Mouse (Mus musculus) embryonic facial prominence, embryonic 10.5 days (tissue): ENCODE measurements around the gene Vmn2r47. TPM values are rescaled to one million over a fixed set of nuclear protein-coding genes. Genes with fewer than 3 reads are reported as not detected.
"Not testable (repeated sequence)": the region's sequence is repeated elsewhere in the genome, so short reads cannot be mapped to it uniquely, and the experiment has no call there.

Experiments used
- DNase-seq: peaks from one replicate; pipeline ENCODE4 v3.0.0-alpha.2; 2017; ENCODE audit warnings: low spot score
- H3K27ac ChIP-seq: fragments of 300-500 bp; sonication (generic); replicated peaks from 2 replicates; pipeline ENCODE4 v1.5.1; 2016; ENCODE audit warnings: mild to moderate bottlenecking
- H3K27me3 ChIP-seq: fragments of 300-500 bp; sonication (generic); replicated peaks from 2 replicates; pipeline ENCODE4 v1.6.1; 2016; ENCODE audit warnings: low read depth, mild to moderate bottlenecking; ENCODE audit not compliant: poor library complexity, severe bottlenecking
- H3K36me3 ChIP-seq: fragments of 300-500 bp; sonication (generic); replicated peaks from 2 replicates; pipeline ENCODE4 v1.6.1; 2016; ENCODE audit warnings: mild to moderate bottlenecking, moderate library complexity
- H3K4me1 ChIP-seq: fragments of 300-500 bp; sonication (generic); 2 replicates; pipeline ENCODE4 v1.6.1; 2016
- H3K4me3 ChIP-seq: fragments of 300-500 bp; sonication (generic); 2 replicates; pipeline ENCODE4 v1.5.1; 2016; ENCODE audit warnings: mild to moderate bottlenecking, moderate library complexity
- H3K9me3 ChIP-seq: fragments of 300-500 bp; sonication (generic); 2 replicates; pipeline ENCODE4 v1.6.1; 2016; ENCODE audit warnings: mild to moderate bottlenecking
- WGBS: fragments of 180-500 bp; shearing (Covaris S2); methylation state at CpG from one replicate; pipeline ENCODE4 v1.1.7; 2016; 5-methylcytosine and 5-hydroxymethylcytosine counted together
- polyA plus RNA-seq: library from polyadenylated mRNA; unstranded; fragments of >200 nt; fragmentation: Nextera tagmentation; extraction: Ambion mirVana; gene quantifications from 2 replicates; pipeline ENCODE4 v1.2.1, GENCODE M21; 2016

The Vmn2r47 gene
- not detected in 2 replicates for polyA plus RNA-seq

GRCm38 (mm10) chr7:9841225-9841624 lies at the start of gene Vmn2r47:
TSS of gene Vmn2r47 (minus strand) at chr7:9841325.
- no CpG with 5 or more reads among the region's 1 CpGs for WGBS
- H3K4me1 ChIP-seq, H3K9me3 ChIP-seq, H3K27ac ChIP-seq, DNase-seq, H3K27me3 ChIP-seq, H3K36me3 ChIP-seq, H3K4me3 ChIP-seq: not testable (repeated sequence)

GRCm38 (mm10) chr7:9770471-9770870 lies 70.7 kb downstream of the Vmn2r47 start, which contains the start of gene Vmn2r46:
TSS of gene Vmn2r46 (minus strand) at chr7:9770571.
- H3K9me3 ChIP-seq, H3K4me1 ChIP-seq, DNase-seq, H3K4me3 ChIP-seq, H3K27me3 ChIP-seq, H3K36me3 ChIP-seq, H3K27ac ChIP-seq: not testable (repeated sequence)
- no CpG with 5 or more reads among the region's 1 CpGs for whole genome bisulfite sequencing

Other genes starting within 250 kb of the Vmn2r47 start
- gene Vmn2r46, start 70.8 kb downstream of the Vmn2r47 start, polyA plus RNA-seq = not detected in 2 replicates
- gene Vmn2r48, start 112.3 kb upstream of the Vmn2r47 start, polyA plus RNA-seq = not detected in 2 replicates
- not detected in 2 replicates for gene Vmn2r49, start 150.9 kb upstream of the Vmn2r47 start, polyA plus RNA-seq
- gene Vmn2r50, start 212.0 kb upstream of the Vmn2r47 start, polyA plus RNA-seq = not detected in 2 replicates